Mouse (Mus musculus) cerebellum, adult 2 months (tissue): Measurements from ENCODE around the gene Atg5.

ENCODE experiments used
- CTCF ChIP-seq: fragments of 200-500 bp; IDR thresholded peaks from 2 replicates; pipeline ENCODE4 v1.5.1; 2011; ENCODE audit warnings: low read depth, mild to moderate bottlenecking, control low read depth, low read length, moderate library complexity, borderline replicate concordance; ENCODE audit not compliant: insufficient read depth
- POLR2A ChIP-seq: fragments of 200-500 bp; IDR thresholded peaks from 2 replicates; pipeline ENCODE4 v1.6.1; 2011; ENCODE audit warnings: low read length, control low read depth, borderline replicate concordance; ENCODE audit not compliant: insufficient read depth

GRCm38 (mm10) chr10:44381948-44382347 is 113.8 kb downstream of the Atg5 start:
- TF ChIP-seq POLR2A = no peak
- TF ChIP-seq CTCF = no peak
